Mouse (Mus musculus): Measurements from ENCODE around the gene Gm49318.

DNA sequence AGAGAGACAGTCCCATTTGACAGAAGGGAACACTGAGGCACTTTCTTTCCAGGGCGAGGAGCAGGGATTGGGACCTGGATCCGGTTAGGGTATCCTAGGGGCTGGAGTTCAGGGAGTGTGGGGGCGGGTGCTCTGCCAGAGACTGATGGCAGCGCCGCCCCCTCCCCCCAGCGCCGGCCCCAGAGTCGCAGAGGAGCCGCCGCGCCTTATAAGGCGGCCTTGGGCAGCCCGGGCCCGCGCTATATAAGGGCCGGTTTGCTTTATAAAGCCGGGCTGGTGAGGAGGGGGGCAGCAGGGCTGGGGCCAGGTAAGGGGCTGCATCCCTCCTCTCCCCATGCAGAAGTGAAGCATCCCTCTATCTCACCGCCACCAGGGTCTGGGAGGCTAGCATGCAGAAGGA, 28.9 kb upstream of the Gm49318 start:
- no peak for TF ChIP-seq CTCF (IDR thresholded peaks at IDR 0.05; ENCODE audit: insufficient read depth, low read depth, low read length)
- no peak for TF ChIP-seq POLR2A (IDR thresholded peaks at IDR 0.05; ENCODE audit: insufficient read depth, low read depth, low read length)

Data from olfactory bulb, adult 2 months (tissue).